Mouse (Mus musculus) hindbrain, embryonic 15.5 days (tissue): ENCODE measurements at regions not wholly inside any gene's neighbourhood (a gene's known extent, or its start where the extent isn't known, plus 50 kb on each side); places are given as distances from the start of the nearest gene placed in this dataset.

ENCODE experiments used
- ATAC-seq: fragments of 200-750 bp; cut with Nextera tagmentation; 2 replicates; pipeline ENCODE4 v1.8.0; 2017; ENCODE audit warnings: low read depth, moderate number of reproducible peaks, moderate TSS enrichment; ENCODE audit not compliant: low FRiP score
- H3K27ac ChIP-seq: fragments of 300-500 bp; sonication (generic); replicated peaks from 2 replicates; pipeline ENCODE4 v1.5.1; 2015; ENCODE audit warnings: mild to moderate bottlenecking, inconsistent platforms
- H3K27me3 ChIP-seq: fragments of 300-500 bp; sonication (generic); 2 replicates; pipeline ENCODE4 v1.6.1; 2015; ENCODE audit warnings: control low read depth, inconsistent platforms
- H3K36me3 ChIP-seq: fragments of 300-500 bp; sonication (generic); 2 replicates; pipeline ENCODE4 v1.6.1; 2015; ENCODE audit warnings: control low read depth, inconsistent platforms
- H3K4me1 ChIP-seq: fragments of 300-500 bp; sonication (generic); replicated peaks from 2 replicates; pipeline ENCODE4 v1.6.1; 2015; ENCODE audit warnings: control low read depth, inconsistent platforms
- H3K4me2 ChIP-seq: fragments of 300-500 bp; sonication (generic); 2 replicates; pipeline ENCODE4 v1.6.1; 2015; ENCODE audit warnings: moderate library complexity, mild to moderate bottlenecking, inconsistent platforms
- H3K4me3 ChIP-seq: fragments of 300-500 bp; sonication (generic); 2 replicates; pipeline ENCODE4 v1.5.1; 2015; ENCODE audit warnings: mild to moderate bottlenecking, inconsistent platforms
- H3K9ac ChIP-seq: fragments of 300-500 bp; sonication (generic); 2 replicates; pipeline ENCODE4 v1.6.1; 2015; ENCODE audit warnings: inconsistent platforms
- H3K9me3 ChIP-seq: fragments of 300-500 bp; sonication (generic); 2 replicates; pipeline ENCODE4 v1.6.1; 2016; ENCODE audit warnings: control low read depth, inconsistent platforms
- WGBS: fragments of 180-500 bp; shearing (Covaris S2); methylation state at CpG from one replicate; pipeline ENCODE4 v1.1.7; 2015; 5-methylcytosine and 5-hydroxymethylcytosine counted together

DNA sequence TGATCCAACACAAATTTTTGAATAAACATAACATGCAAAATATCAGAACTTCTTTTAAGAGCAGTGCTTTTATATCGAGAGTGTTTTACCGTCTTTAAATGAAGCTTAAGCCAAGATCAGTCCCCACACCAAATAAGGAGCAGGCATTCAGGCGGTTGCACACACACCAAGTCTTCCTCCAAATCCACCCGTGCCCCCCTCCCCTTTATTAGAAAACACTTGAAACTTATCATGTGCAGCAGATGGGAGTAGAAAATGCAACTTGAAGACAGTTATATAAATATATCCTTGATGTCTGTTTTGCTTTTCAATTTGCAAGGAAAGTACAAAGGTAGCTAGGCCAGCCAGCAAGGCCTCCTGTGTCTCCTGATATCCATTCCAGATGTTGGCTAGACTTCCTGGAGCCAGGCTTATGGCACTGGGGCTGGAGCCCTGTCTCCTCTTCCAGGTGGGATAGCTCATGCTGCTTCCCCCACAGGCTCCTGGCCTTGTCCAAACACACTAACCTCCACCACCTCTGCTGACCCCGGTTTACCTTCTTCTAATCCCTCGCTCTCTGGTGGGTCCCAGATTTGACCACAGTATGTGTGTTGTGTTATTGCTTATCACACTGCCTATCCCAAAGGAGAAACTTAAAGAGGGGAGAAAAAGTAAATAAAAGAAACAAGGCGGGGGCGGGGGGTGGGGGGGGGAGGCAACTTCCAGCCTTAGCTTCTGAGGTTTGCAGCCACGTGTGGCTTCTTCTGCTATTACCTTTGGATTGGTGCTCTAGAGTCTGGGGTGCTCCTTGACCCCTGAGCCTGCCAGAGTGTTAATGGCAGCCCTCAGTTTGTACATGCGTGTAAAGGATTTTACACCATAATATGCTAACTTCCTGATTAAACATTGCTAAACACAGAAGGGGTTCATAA is 437.0 kb upstream of the Id2 start:
- H3K4me1 ChIP-seq: no peaks in the 10 kb centered on the region
- no peaks in the 10 kb centered on the region for H3K36me3 ChIP-seq
- H3K27ac ChIP-seq: no peak overlapping the region
- no peak overlapping the region for H3K4me3 ChIP-seq
- no peaks in the 10 kb centered on the region for H3K9me3 ChIP-seq
- 87% methylated on average over 10 of the region's 10 CpGs for WGBS
- no peaks in the 10 kb centered on the region for H3K27me3 ChIP-seq
- no peak for ATAC-seq
- no peak overlapping the region for H3K9ac ChIP-seq
- no peak overlapping the region for H3K4me2 ChIP-seq

- Histone ChIP-seq H3K4me2 (no peak overlapping the region), H3K9ac (no peak overlapping the region), H3K27me3 (no peaks in the 10 kb centered on the region), H3K36me3 (no peaks in the 10 kb centered on the region), H3K4me3 (no peak overlapping the region), H3K4me1 (no peaks in the 10 kb centered on the region), H3K9me3 (no peaks in the 10 kb centered on the region), H3K27ac (no peak overlapping the region)
- 88% methylated on average over 3 of the region's 3 CpGs for WGBS
- no peak for ATAC-seq
These were observed 433.5 kb upstream of the Id2 start for GRCm38 (mm10) chr12:25530483-25530882.

DNA sequence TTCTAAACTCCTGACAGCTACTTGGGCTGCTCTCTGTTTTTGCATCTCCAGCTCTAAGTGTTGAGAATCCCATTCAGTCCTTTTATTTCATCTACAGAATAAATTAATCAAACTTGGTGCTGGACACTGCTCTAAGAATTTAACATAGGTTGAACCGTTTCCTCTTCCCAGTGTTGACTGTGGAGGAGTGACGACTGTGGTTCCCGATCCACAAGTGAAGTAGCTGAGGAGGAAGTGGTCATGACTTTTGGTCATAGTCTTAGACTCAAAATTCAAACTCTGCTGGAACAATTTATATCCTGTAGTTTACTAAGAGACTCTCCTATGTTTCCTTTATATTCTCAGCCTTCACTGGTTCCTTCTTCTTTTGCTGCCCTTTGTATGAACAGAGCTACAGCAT is 432.6 kb upstream of the Id2 start:
- no peak for ATAC-seq
- WGBS: 93% methylated on average over 3 of the region's 3 CpGs
- Histone ChIP-seq H3K9ac (no peak overlapping the region), H3K9me3 (no peaks in the 10 kb centered on the region), H3K27me3 (no peaks in the 10 kb centered on the region), H3K4me2 (no peak overlapping the region), H3K36me3 (no peaks in the 10 kb centered on the region), H3K4me3 (no peak overlapping the region), H3K27ac (no peak overlapping the region), H3K4me1 (no peaks in the 10 kb centered on the region)

GRCm38 (mm10) chr12:25526639-25527038 is 429.7 kb upstream of the Id2 start:
- H3K9me3 ChIP-seq: no peaks in the 10 kb centered on the region
- no peaks in the 10 kb centered on the region for H3K27me3 ChIP-seq
- WGBS: 86% methylated on average over 11 of the region's 11 CpGs
- ATAC-seq: no peak
- H3K27ac ChIP-seq: no peak overlapping the region
- no peak overlapping the region for H3K4me3 ChIP-seq
- no peaks in the 10 kb centered on the region for H3K36me3 ChIP-seq
- no peak overlapping the region for H3K4me2 ChIP-seq
- no peak overlapping the region for H3K9ac ChIP-seq
- no peaks in the 10 kb centered on the region for H3K4me1 ChIP-seq

DNA sequence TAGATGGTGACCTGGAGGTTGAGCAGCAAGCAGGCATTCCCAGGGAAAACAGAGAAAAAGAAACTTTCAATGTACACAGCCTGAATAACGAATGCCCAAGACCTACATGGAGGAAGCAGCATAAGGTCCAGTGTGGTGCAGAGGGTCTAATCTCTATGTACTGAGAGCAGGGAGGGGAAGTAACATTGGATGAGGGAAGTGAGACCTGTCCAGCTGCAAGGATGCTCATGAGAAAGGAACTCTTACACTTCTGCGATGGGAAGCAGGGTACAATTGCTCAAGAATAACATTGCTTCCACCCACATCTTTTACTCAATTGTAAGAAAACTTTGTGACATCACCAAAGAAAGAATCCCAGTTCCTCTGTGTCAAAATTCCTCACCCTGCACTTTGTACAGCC is 419.8 kb upstream of the Id2 start:
- no peaks in the 10 kb centered on the region for H3K4me1 ChIP-seq
- WGBS: 82% methylated on average over 2 of the region's 2 CpGs
- no peaks in the 10 kb centered on the region for H3K27me3 ChIP-seq
- no peak overlapping the region for H3K27ac ChIP-seq
- no peak overlapping the region for H3K9ac ChIP-seq
- ATAC-seq: no peak
- no peak overlapping the region for H3K4me2 ChIP-seq
- no peaks in the 10 kb centered on the region for H3K36me3 ChIP-seq
- H3K9me3 ChIP-seq: no peaks in the 10 kb centered on the region
- no peak overlapping the region for H3K4me3 ChIP-seq

DNA sequence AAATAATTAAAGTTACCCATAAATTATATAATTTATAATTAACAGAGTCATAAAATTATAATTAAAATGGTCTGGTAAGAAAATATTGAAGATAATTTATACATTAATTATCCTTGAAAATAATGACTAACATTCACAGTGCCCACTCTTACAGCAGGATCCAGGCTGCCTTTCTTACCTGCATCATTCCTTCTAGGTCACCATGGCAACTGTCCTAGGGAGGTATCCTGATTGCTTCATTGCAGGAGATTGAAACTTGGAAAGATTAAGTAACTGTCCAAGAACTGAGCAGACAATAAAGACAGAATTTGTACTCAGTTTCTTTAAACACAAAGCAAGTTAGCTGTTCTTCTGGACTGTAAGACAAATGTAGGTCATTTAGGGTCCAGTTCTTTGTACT is 416.7 kb upstream of the Id2 start:
- Histone ChIP-seq H3K27me3 (no peaks in the 10 kb centered on the region), H3K4me2 (no peak overlapping the region), H3K4me3 (no peak overlapping the region), H3K9ac (no peak overlapping the region), H3K27ac (no peak overlapping the region), H3K4me1 (no peaks in the 10 kb centered on the region), H3K36me3 (no peaks in the 10 kb centered on the region), H3K9me3 (no peaks in the 10 kb centered on the region)
- ATAC-seq: no peak

- WGBS: 89% methylated on average over 4 of the region's 4 CpGs
- H3K27ac ChIP-seq: no peak overlapping the region
- H3K36me3 ChIP-seq: no peaks in the 10 kb centered on the region
- no peaks in the 10 kb centered on the region for H3K4me1 ChIP-seq
- H3K9ac ChIP-seq: no peak overlapping the region
- no peak overlapping the region for H3K4me2 ChIP-seq
- 0 out of 2 replicates have a peak, but pooled peaks cover 10% of the 10 kb centered on the region for H3K9me3 ChIP-seq
- ATAC-seq: no peak
- no peak overlapping the region for H3K4me3 ChIP-seq
- H3K27me3 ChIP-seq: no peaks in the 10 kb centered on the region
These were observed 412.7 kb upstream of the Id2 start for GRCm38 (mm10) chr12:25509666-25510065.

DNA sequence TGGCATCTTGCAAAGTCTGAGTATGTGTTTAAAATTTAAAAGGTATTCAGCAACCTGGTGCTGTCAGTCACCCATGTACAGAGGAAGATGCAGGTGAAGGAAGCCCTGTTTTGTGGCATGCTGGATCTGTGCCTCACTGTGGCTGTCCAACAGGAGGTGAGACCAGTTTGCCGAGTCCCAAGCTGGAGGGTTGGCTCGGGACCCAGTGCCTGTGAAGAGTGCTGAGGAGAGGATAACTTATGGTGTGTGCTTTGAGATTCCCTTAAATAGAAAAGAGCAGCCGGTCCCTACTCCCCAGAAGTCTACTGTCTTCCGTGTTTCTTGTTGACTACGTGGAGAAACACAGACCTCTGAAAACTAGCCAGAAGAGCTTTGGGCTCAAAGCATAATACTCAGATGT is 396.3 kb upstream of the Id2 start:
- Histone ChIP-seq H3K4me2 (no peak overlapping the region), H3K9me3 (no peaks in the 10 kb centered on the region), H3K27ac (no peak overlapping the region), H3K36me3 (no peaks in the 10 kb centered on the region), H3K4me3 (no peak overlapping the region), H3K27me3 (no peaks in the 10 kb centered on the region), H3K9ac (no peak overlapping the region), H3K4me1 (no peaks in the 10 kb centered on the region)
- ATAC-seq: no peak
- WGBS: 82% methylated on average over 5 of the region's 5 CpGs

GRCm38 (mm10) chr12:25492483-25493190 is 395.7 kb upstream of the Id2 start:
- Histone ChIP-seq H3K9me3 (no peaks in the 10 kb centered on the region), H3K27me3 (no peaks in the 10 kb centered on the region), H3K27ac (no peak overlapping the region), H3K36me3 (no peaks in the 10 kb centered on the region), H3K9ac (no peak overlapping the region), H3K4me3 (no peak overlapping the region), H3K4me2 (no peak overlapping the region), H3K4me1 (no peaks in the 10 kb centered on the region)
- ATAC-seq: no peak
- 95% methylated on average over 3 of the region's 3 CpGs for WGBS

DNA sequence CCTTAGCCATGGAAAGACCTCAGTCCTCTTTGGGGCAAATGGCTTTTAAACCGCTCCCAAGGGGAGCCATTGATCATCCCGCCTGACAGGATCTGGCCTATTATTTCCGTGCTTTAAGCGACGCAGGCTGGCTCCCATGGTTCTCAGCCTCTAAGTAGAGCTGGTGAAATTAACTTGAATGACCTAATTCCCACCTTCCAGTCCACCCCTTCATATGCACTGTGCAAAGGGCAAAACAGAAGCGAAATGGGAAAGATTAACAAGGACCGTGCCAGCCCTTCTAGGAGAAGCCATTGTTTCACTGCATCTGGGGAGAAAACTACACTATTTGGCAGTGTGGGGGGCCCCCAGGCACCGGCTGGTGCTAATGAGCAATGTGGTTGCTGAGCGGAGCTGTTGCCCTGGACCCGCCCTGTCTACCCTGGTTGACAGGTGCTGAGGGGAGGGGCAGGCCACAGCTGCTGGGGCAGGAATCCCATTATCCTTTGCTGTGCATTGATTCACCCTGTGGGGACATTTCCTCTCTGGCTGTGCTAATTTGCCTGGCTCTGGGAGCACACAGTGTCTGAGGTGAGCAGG is 378.3 kb upstream of the Id2 start:
- H3K4me1 ChIP-seq: peaks cover 20% of the 10 kb centered on the region
- H3K9ac ChIP-seq: no peak overlapping the region
- no peaks in the 10 kb centered on the region for H3K36me3 ChIP-seq
- peak overlapping the region; percentile 35 for H3K27ac ChIP-seq
- H3K27me3 ChIP-seq: no peaks in the 10 kb centered on the region
- H3K4me3 ChIP-seq: no peak overlapping the region
- WGBS: 6% methylated on average over 10 of the region's 10 CpGs
- no peaks in the 10 kb centered on the region for H3K9me3 ChIP-seq
- peak overlapping the region; percentile 7 for H3K4me2 ChIP-seq
- peak; percentile 91 for ATAC-seq

GRCm38 (mm10) chr12:25469181-25469580 is 372.2 kb upstream of the Id2 start:
- no peak for ATAC-seq
- Histone ChIP-seq H3K9me3 (no peaks in the 10 kb centered on the region), H3K27me3 (no peaks in the 10 kb centered on the region), H3K27ac (no peak overlapping the region), H3K4me2 (no peak overlapping the region), H3K4me1 (0 out of 2 replicates have a peak, but pooled peaks cover 2% of the 10 kb centered on the region), H3K36me3 (no peaks in the 10 kb centered on the region), H3K9ac (no peak overlapping the region), H3K4me3 (no peak overlapping the region)
- WGBS: 51% methylated on average over 10 of the region's 10 CpGs

DNA sequence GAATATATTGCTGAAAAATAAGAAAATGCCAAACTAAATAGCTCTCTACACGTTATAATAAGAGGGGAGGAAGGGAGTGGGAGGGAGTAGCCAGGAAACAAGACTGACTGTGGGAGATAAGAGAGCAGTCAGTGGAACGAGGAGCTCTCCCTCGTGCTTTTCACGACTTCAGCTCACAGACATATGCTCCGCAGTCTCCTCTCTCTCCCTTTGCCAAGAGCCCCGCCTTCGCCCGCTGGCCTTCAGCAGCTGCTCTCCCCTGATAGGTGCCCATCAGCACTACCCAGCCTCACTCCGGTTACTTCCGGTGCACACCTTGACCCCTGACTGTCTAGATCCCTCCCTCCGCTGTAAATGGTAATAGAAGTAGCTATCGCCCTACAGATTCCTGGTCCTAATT is 370.8 kb upstream of the Id2 start:
- Histone ChIP-seq H3K4me2 (no peak overlapping the region), H3K4me3 (no peak overlapping the region), H3K36me3 (no peaks in the 10 kb centered on the region), H3K4me1 (no peaks in the 10 kb centered on the region), H3K27me3 (no peaks in the 10 kb centered on the region), H3K27ac (no peak overlapping the region), H3K9me3 (no peaks in the 10 kb centered on the region), H3K9ac (no peak overlapping the region)
- ATAC-seq: no peak
- whole genome bisulfite sequencing: 74% methylated on average over 12 of the region's 12 CpGs
